Comparison of ENCODE assay signal across 8 mouse cellular contexts in genomic region chr2:25399051-25399450, GRCm38 (mm10). TPM values are rescaled to one million over a fixed set of nuclear protein-coding genes. Genes with fewer than 3 reads are reported as not detected.
DNase-seq lines count a peak whose midpoint lies in the region; ATAC-seq and TF ChIP-seq lines count a peak whose summit lies in the region.

Gene Npdc1 (plus strand): TSS chr2:25399351.

- no peak for ATAC-seq in lung, embryonic 14.5 days (ENCODE audit: insufficient read depth)
- no peak for ATAC-seq in limb, embryonic 15.5 days (ENCODE audit: insufficient number of reproducible peaks, low FRiP score, low TSS enrichment, low read depth)
- ATAC-seq in liver, postnatal 0 days, result no peak

- H3K9ac ChIP-seq in lung, embryonic 14.5 days, result no peak within 1 kb of the TSS
- no peak within 1 kb of the TSS for H3K9ac ChIP-seq in limb, embryonic 15.5 days
- no peak within 1 kb of the TSS for H3K9ac ChIP-seq in liver, postnatal 0 days (replicated peaks)

- no peaks in the 10 kb centered on the region for H3K36me3 ChIP-seq in lung, embryonic 14.5 days (ENCODE audit: insufficient read depth)
- H3K36me3 ChIP-seq in forebrain, embryonic 10.5 days (replicated peaks), result no peaks in the 10 kb centered on the region
- no peaks in the 10 kb centered on the region for H3K36me3 ChIP-seq in limb, embryonic 15.5 days
- no peaks in the 10 kb centered on the region for H3K36me3 ChIP-seq in liver, postnatal 0 days (replicated peaks; ENCODE audit: insufficient read depth, low read length)

- no peak within 1 kb of the TSS for H3K27ac ChIP-seq in lung, embryonic 14.5 days (ENCODE audit: low read depth)
- H3K27ac ChIP-seq in forebrain, embryonic 10.5 days, result no peak within 1 kb of the TSS
- H3K27ac ChIP-seq in limb, embryonic 15.5 days, result no peak within 1 kb of the TSS
- no peak within 1 kb of the TSS for H3K27ac ChIP-seq in liver, postnatal 0 days (ENCODE audit: low read depth)

- H3K9me3 ChIP-seq in lung, embryonic 14.5 days (ENCODE audit: low read depth, low read length), result no peaks in the 10 kb centered on the region
- no peaks in the 10 kb centered on the region for H3K9me3 ChIP-seq in forebrain, embryonic 10.5 days
- no peaks in the 10 kb centered on the region for H3K9me3 ChIP-seq in limb, embryonic 15.5 days
- H3K9me3 ChIP-seq in liver, postnatal 0 days (ENCODE audit: low read length), result no peaks in the 10 kb centered on the region

- 56% methylated on average over 8 of the region's 8 CpGs for WGBS in lung, embryonic 14.5 days
- 66% methylated on average over 8 of the region's 8 CpGs for WGBS in forebrain, embryonic 10.5 days
- 63% methylated on average over 8 of the region's 8 CpGs for WGBS in limb, embryonic 15.5 days
- WGBS in liver, postnatal 0 days (ENCODE audit: insufficient replicate concordance), result 53% methylated on average over 8 of the region's 8 CpGs

- no peak within 1 kb of the TSS for H3K4me2 ChIP-seq in lung, embryonic 14.5 days
- no peak within 1 kb of the TSS for H3K4me2 ChIP-seq in limb, embryonic 15.5 days
- H3K4me2 ChIP-seq in liver, postnatal 0 days (ENCODE audit: low read depth, low read length), result no peak within 1 kb of the TSS

- TF ChIP-seq CTCF in lung, embryonic 14.5 days (IDR thresholded peaks at IDR 0.05; ENCODE audit: low read depth), result no peak
- TF ChIP-seq CTCF in liver, postnatal 0 days (IDR thresholded peaks at IDR 0.05; ENCODE audit: low read depth), result no peak

- H3K4me1 ChIP-seq in lung, embryonic 14.5 days (ENCODE audit: insufficient read depth), result 0 out of 2 replicates have a peak, but pooled peaks cover 8% of the 10 kb centered on the region
- H3K4me1 ChIP-seq in forebrain, embryonic 10.5 days, result peaks cover 50% of the 10 kb centered on the region
- H3K4me1 ChIP-seq in limb, embryonic 15.5 days, result peaks cover 43% of the 10 kb centered on the region
- peaks cover 23% of the 10 kb centered on the region for H3K4me1 ChIP-seq in liver, postnatal 0 days (ENCODE audit: insufficient read depth)

- intact Hi-C loops in heart, postnatal 14 days (cut with DNase I), result no loop called here

- TF ChIP-seq EP300 in liver, postnatal 0 days (IDR thresholded peaks at IDR 0.05; ENCODE audit: low read depth), result no peak

- H3K27me3 ChIP-seq in lung, embryonic 14.5 days (ENCODE audit: insufficient read depth, low read length), result peaks cover 89% of the 10 kb centered on the region
- peaks cover 99% of the 10 kb centered on the region for H3K27me3 ChIP-seq in forebrain, embryonic 10.5 days (ENCODE audit: poor library complexity, severe bottlenecking)
- H3K27me3 ChIP-seq in limb, embryonic 15.5 days, result peaks cover 100% of the 10 kb centered on the region
- peaks cover 84% of the 10 kb centered on the region for H3K27me3 ChIP-seq in liver, postnatal 0 days (ENCODE audit: insufficient read depth, low read length)

- no peak for DNase-seq in lung, embryonic 14.5 days
- DNase-seq in lung, postnatal 25 days (ENCODE audit: low spot score), result no peak
- DNase-seq in forebrain, embryonic 10.5 days (ENCODE audit: extremely low spot score, low spot score), result no peak
- no peak for DNase-seq in heart, postnatal 14 days
- DNase-seq in liver, postnatal 0 days, result no peak
- DNase-seq in urinary bladder, postnatal 25 days (ENCODE audit: low spot score), result no peak
- no peak for DNase-seq in right cerebral cortex, postnatal 10 days (ENCODE audit: low spot score in 2 of 2)

- no peak within 1 kb of the TSS for H3K4me3 ChIP-seq in lung, embryonic 14.5 days (ENCODE audit: low read depth, low read length)
- H3K4me3 ChIP-seq in forebrain, embryonic 10.5 days, result no peak within 1 kb of the TSS
- no peak within 1 kb of the TSS for H3K4me3 ChIP-seq in limb, embryonic 15.5 days
- H3K4me3 ChIP-seq in liver, postnatal 0 days (ENCODE audit: low read depth, low read length), result no peak within 1 kb of the TSS

RNA-seq across cellular contexts. Expression of gene Npdc1, which starts in this region (rescaled TPM):
- 19.5 and 20.5 TPM in 2 replicates for polyA plus RNA-seq in lung, embryonic 14.5 days (2014; fragmentation: Nextera tagmentation; extraction: Ambion mirVana)
- polyA plus RNA-seq in forebrain, embryonic 10.5 days (2016; fragmentation: Nextera tagmentation; extraction: Ambion mirVana), result 53.4 and 62.2 TPM in 2 replicates
- 10 to 100 TPM; 33.8 to 37.1 TPM for total RNA-seq in heart, postnatal 14 days (2021)
- 51.7 and 54.3 TPM in 2 replicates for polyA plus RNA-seq in limb, embryonic 15.5 days (2015; fragmentation: Nextera tagmentation; extraction: Ambion mirVana)
- polyA plus RNA-seq in liver, postnatal 0 days (2015; fragmentation: Nextera tagmentation; extraction: Ambion mirVana), result 5.2 and 5.4 TPM in 2 replicates
